Mouse (Mus musculus): ENCODE data around the gene Ifit2. TPM values are rescaled to one million over a fixed set of nuclear protein-coding genes. Genes with fewer than 3 reads are reported as not detected.

The Ifit2 gene
- 5.4 to 12.0 TPM (median 8.6 TPM) in 4 replicates for total RNA-seq (2023; ENCODE audit: inconsistent age)

GRCm38 (mm10) chr19:34550534-34551223, at the start of gene Ifit2:
Gene Ifit2 (plus strand): TSS chr19:34550694.

GRCm38 (mm10) chr19:34526941-34527682, 23.4 kb upstream of the Ifit2 start, which contains the start of gene Lipa:
Gene Lipa (minus strand): TSS chr19:34527474.

DNA sequence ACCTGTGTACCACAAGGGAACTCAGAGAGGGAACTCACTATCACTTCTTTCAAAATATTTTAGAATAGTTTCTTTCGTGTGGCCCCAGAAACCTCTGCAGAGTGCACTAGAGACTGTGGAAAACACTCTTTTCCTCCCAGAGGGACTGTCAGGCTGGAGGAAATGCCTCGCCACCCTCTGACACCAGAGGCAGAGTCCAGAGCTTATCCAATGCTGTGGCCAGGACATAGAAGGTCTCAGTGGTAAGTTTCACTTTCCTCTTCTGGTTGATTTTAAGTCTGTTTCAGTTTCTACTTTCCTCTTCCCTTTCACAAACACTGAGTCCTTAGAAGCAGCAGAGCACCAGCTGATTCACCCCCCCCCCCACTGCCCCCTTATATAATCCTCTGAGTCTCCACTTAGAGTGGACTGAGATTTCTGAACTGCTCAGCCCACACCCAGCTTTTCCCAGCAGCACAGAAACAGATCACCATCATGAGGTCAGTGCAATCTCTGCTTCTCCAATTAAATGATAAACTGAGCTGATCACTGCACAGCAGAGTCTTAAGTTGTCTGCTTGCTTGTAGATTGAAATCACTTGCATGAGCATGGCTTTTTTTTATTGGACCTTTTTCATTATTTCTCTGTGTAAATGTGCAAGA, 32.8 kb downstream of the Ifit2 start, which contains the start of gene Ifit3:
TSS of gene Ifit3 (plus strand) at position 406 of the 641 bp plus-strand sequence.

GRCm38 (mm10) chr19:34601888-34602287, 51.4 kb downstream of the Ifit2 start, which contains the start of gene Ifit1bl1:
Gene Ifit1bl1 (minus strand): TSS chr19:34601956.

DNA sequence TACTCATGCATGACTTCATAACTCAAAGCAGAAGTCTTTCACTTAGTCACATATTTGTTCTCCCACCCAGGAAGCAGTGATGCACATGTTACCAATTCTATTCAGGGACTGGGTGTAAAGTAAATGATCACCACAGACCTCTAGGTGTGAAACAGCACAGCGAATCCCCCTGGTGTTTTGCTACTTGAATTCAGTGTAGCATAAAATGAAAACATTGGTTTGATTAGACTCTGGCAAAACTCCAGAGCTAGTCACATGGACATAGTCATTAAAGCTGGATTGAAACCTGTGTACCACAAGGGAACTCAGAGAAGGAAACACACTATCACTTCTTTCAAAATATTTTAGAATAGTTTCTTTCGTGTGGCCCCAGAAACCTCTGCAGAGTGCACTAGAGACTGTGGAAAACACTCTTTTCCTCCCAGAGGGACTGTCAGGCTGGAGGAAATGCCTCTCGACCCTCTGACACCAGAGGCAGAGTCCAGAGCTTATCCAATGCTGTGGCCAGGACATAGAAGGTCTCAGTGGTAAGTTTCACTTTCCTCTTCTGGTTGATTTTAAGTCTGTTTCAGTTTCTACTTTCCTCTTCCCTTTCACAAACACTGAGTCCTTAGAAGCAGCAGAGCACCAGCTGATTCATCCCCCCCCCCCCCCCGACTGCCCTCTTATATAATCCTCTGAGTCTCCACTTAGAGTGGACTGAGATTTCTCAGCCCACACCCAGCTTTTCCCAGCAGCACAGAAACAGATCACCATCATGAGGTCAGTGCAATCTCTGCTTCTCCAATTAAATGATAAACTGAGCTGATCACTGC, 57.0 kb downstream of the Ifit2 start, which contains the start of gene Ifit3b:
TSS of gene Ifit3b (plus strand) at position 734 of the 815 bp plus-strand sequence.

Other genes starting within 250 kb of the Ifit2 start
- not detected in 4 replicates for gene Ch25h, start 75.5 kb upstream of the Ifit2 start, total RNA-seq (2023; ENCODE audit: inconsistent age)
- gene Lipa, start 23.2 kb upstream of the Ifit2 start, total RNA-seq (2023; ENCODE audit: inconsistent age): 44.1 to 51.9 TPM (median 46.9 TPM) in 4 replicates
- gene Ifit3, start 32.8 kb downstream of the Ifit2 start, total RNA-seq (2023; ENCODE audit: inconsistent age): 7.4 to 28.4 TPM (median 16.9 TPM) in 4 replicates
- 2.3 to 6.1 TPM (median 3.9 TPM) in 4 replicates for gene Ifit1bl1, start 51.3 kb downstream of the Ifit2 start, total RNA-seq (2023; ENCODE audit: inconsistent age)
- gene Ifit3b, start 57.3 kb downstream of the Ifit2 start, total RNA-seq (2023; ENCODE audit: inconsistent age): 2.7 to 7.4 TPM (median 5.3 TPM) in 4 replicates
- 0.15 to 0.19 TPM in 2 of 4 replicates, not detected in the others for gene Ifit1bl2, start 90.0 kb downstream of the Ifit2 start, total RNA-seq (2023; ENCODE audit: inconsistent age)
- gene Ifit1, start 90.2 kb downstream of the Ifit2 start, total RNA-seq (2023; ENCODE audit: inconsistent age): 1.9 to 7.6 TPM (median 3.3 TPM) in 4 replicates
- not detected in 4 replicates for gene Slc16a12, start 196.6 kb downstream of the Ifit2 start, total RNA-seq (2023; ENCODE audit: inconsistent age)